Mouse (Mus musculus) 3T3-L1 (cell line): ENCODE results near the gene Rab13.

Experiments used
- DNase-seq: peaks from one replicate; pipeline ENCODE4 v3.0.0-alpha.2; 2015; ENCODE audit warnings: low read depth, low spot score

The Rab13 gene

DNA sequence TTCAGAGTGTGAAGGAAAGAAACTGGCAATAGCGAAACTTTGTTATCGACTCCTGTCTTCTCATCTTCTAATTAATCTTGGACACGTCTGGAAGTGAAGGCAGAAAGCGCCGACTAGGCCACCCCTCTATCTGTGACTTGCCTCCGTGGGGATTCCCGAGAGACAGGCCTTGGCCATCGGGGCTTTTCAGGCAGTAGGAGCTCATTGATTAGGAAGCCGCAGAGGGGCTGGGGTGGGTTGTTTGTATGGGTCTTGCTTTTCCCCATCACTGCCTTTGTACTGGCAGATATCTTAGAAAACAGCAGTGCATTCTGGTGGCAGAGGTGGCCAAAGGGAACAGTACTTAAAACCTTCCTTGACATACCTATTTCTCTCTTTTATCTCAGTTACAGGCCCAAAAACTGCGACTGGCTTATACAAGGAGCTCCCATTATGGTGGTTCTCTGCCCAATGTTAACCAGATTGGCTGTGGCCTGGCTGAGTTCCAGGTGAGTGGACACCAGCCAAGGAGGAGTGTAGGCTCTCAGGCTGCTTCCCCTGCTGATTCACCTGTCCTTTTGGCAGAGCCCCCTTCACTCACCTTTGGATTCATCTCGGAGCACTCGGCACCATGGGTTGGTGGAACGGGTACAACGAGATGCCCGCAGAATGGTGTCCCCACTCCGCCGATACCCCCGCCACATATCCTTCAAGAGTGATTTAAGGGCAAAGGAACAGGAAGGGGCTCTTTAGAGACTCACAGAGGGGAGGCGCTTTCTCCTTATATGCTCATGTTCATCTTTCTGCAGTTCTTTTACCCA lies 43.4 kb downstream of the Rab13 start:
- no peak for DNase-seq

DNA sequence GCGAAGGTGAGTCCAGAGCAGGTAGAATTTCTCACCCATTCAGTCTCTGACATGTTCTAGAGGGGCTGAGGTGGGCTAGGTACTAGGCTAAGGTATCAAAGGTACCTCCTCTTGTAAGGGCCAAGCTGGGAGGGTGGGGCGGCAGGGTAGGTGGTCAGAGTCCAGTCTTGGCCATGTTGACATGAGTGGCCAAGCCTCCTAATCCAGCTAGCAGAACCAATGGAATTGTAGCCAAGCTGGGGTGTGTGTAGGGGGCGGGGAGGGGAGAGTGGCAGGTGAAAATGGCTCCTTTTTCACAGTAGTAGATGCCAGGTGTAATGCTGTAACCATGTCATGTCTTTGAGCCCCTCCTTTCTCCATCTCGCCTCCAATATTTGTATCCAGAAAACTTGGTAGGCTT lies 45.0 kb downstream of the Rab13 start:
- no peak for DNase-seq

DNA sequence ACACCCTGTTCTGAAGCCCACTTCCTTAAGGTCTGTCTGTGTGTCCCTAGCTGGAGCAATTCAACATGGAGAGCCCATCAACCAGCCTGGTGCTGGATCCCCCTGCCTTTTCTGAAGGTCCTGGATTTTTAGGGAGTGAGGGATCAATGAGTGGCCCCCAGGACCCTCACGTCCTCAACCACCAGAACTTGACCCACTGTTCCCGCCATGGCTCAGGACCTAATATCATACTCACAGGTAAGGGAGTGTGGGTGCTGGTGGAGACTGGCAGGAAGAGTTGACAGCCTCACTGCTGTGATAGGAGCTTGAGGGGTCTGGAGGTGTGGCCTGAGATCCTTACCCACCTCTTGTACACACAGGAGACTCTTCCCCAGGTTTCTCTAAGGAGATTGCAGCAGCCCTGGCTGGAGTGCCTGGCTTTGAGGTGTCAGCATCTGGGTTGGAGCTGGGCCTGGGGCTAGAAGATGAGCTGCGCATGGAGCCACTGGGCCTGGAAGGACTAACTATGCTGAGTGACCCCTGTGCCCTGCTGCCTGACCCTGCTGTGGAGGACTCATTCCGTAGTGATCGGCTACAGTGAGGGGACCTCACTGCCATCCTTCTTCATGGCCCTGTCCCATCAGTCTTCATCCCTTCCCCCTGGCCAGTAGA lies 49.8 kb downstream of the Rab13 start:
- no peak for DNase-seq

GRCm38 (mm10) chr3:90264687-90265033 lies 51.2 kb downstream of the Rab13 start:
- no peak for DNase-seq

- DNase-seq = peak; percentile 91
Measured at GRCm38 (mm10) chr3:90265034-90265931, 51.8 kb downstream of the Rab13 start, which contains the start of gene Dennd4b. TSS of gene Dennd4b (plus strand) at chr3:90265185.

- DNase-seq = peak; percentile 70
Measured at GRCm38 (mm10) chr3:90265932-90266741, 52.6 kb downstream of the Rab13 start.

- no peak for DNase-seq
Measured at GRCm38 (mm10) chr3:90266901-90267775, 53.6 kb downstream of the Rab13 start.

DNA sequence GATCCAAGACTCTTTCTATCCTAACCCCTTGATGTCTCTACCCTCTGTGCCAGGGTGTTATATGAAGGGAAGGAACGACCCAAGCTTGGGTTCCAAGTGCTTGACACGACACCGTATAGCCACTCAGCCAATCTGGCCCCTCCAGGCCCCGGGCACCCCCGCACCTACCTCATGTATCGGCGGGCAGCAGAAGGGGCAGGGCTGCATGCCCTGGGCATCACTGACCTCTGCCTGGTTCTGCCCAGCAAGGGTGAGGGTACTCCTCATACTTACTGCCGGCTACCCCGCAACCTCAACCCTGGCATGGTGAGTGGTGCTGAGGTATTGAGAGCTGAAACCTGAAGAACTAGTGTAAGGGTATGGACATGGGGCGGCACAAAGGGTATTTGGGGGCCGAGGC lies 54.7 kb downstream of the Rab13 start:
- DNase-seq = no peak

DNA sequence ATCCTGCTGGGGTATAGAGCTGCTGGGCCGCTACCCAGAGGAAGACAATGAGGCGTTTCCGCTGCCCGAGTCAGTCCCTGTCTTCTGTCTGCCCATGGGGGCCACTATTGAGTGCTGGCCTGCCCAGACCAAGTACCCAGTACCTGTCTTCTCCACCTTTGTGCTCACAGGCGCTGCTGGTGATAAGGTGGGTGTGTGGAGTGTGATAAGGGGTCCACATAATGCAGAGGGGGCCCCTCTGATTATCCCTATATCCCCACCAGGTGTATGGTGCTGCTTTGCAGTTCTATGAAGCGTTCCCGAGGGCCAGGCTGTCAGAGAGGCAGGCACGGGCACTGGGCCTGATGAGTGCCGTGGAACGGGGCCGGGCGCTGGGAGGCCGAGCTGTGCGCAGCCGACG lies 55.5 kb downstream of the Rab13 start:
- no peak for DNase-seq

DNA sequence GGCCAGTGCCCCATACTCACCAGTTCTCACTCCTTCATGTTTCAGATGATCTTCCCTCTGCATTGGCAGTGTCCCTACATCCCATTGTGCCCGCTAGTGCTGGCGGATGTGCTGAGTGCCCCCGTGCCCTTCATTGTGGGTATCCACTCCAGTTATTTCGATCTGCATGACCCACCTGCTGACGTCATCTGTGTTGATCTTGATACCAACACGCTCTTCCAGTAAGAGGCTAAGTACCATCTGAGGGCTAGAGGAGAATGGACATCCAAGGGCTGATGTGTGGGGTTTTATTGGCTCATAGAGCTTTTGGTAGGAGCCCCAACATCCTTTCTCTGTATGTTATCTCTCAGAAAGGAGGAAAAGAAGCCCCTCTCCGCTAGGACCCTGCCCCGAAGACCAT lies 57.3 kb downstream of the Rab13 start:
- DNase-seq = no peak

- DNase-seq = no peak
Measured at GRCm38 (mm10) chr3:90272170-90272569, 58.7 kb downstream of the Rab13 start.

GRCm38 (mm10) chr3:90273855-90274254 lies 60.4 kb downstream of the Rab13 start:
- DNase-seq = no peak

- DNase-seq = no peak
Measured at GRCm38 (mm10) chr3:90275286-90275685, 61.8 kb downstream of the Rab13 start.
